Mouse (Mus musculus) CH12F3 (cell line): ENCODE measurements around the gene Tldc2.

Experiments
- in situ Hi-C: fragments of 300-500 bp; cut with MboI; formaldehyde crosslinking; loops from 2 replicates; pipeline ENCODE4 v1.14.3; 2020; ENCODE audit warnings: low sequenced_read_pairs

Gene Tldc2

GRCm38 (mm10) chr2:157077641-157078058 is 9.2 kb upstream of the Tldc2 start:
- in situ Hi-C loops: no loop called here

DNA sequence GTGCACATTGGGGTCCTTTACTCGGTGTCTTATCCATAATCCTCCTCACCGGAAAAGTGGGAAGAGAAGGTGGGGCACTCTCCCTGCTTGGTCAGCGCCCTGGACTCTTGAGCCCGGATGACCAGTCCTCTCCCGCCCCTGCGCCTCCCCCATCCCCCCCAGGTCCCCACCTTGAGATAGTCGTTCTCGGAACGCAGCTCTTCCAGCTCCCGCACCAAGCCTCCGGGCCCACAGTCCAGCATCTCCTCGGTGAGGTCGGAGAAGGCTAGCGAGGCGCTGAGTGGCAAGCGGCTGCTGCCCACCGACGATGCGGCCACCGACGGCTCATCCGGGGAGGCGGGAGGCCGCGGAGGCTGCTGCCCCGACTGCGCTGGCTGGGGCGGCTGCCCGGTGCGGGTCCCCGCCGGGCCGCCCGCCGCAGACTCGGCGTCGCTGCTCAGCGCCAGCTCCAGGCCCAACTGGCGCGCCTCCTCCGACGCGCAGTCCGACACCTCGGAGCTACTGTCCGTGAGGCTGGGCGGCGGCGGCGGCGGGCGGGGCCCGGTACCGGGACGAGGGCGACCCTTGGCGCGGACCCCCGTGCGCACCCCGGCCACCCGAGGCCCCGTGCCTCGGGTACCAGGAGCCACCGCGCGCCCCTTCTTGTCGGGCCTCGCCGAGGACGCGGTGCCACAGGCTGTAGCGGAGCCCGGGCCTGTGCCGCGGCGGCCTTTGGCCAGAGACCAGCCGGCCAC is 8.6 kb upstream of the Tldc2 start:
- in situ Hi-C loops: no loop called here

DNA sequence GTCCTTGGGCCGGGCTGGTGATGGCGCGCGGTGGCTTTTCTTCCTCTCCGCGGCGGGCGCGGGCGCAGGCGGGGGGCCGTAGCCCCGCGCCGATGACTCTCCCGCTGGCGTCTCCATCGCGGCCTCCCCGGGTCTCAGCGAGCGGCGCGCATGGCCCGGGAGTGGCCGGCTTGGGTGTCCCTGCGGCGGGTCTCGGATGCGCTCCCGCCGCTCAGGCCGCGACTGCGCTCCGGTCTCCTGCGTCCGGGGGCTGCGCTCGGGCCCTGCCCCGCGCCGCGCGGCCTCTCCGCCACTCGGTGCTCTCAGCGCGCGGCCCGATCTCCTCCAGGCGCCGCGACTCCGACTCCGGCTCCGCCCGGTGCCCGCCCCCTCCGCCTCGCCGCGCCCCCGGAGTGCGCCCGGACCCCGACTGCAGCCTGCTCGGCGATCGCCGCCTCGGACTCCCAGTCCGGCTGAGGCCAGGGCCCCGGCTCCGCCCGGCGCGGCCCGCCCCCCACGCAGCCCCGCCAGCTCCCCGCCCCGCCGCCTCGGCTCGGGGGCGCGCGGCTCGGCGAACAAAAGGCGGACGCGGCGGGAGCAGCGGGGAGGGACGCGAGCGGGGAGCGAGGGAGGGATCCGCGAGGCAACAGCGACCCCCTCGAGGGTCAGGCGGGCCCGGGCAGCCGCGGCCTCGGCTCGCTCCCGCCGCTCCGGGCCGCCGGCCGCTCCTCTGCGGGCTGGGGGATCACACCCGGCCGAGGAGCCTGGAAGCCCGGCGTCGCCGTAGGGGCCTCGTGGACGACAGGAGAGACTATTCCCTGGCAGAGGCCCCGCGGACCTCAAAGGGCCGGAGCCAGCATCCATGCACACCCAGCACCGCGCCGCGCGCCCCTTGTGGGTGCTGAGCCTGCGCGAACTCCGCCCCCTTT is 7.8 kb upstream of the Tldc2 start, which contains the start of gene Soga1:
Soga1 (minus strand) TSS at position 462 of the 908 bp plus-strand sequence.
- in situ Hi-C loops: no loop called here

- in situ Hi-C loops: loop anchor here (10.0 kb wide), 1 partner anchor 205 kb away; no protein-coding TSS in a partner anchor
Measured at GRCm38 (mm10) chr2:157079701-157080180, 7.1 kb upstream of the Tldc2 start.

DNA sequence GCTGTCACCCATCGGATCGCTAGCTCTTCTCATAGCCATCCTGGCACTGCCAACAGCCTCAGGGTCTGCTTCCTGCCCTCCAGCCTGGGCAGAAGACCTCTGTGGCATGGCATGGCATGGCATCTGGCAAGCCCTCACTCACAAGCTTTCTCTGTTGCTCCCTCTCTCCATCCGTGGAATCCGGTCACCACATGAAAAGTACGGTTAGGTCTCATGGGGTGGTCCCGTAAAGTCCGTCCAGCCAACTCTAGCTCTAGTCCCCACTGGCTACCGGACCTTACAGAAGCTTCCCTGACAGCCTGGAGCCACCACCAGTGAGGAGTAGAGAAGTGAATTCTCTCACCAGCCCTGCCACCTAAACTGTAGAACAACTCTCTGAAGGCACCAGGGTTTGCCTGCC is 5.5 kb upstream of the Tldc2 start:
- in situ Hi-C loops: loop anchor here (10.0 kb wide), 1 partner anchor 207 kb away; no protein-coding TSS in a partner anchor

DNA sequence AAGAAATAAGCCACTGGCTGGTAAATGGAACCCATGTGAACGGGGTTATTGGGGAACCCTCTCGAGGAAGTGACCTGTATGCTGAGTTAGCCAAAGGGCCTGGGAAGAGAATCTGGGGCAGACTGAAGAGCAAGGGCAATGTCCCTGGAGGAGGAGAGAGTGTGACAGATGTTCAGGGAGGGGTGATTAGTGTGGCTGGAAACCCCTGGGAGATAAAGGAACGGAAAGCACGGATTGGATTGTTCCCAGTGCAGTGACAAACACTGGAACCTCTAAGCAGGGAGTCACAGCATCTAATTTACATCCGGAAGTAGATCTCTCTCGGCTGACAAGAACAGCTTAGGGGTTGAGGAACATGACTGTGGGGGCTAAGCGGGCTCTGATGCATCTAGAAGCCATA is 4.9 kb upstream of the Tldc2 start:
- in situ Hi-C loops: loop anchor here (10.0 kb wide), 1 partner anchor 207 kb away; no protein-coding TSS in a partner anchor

- in situ Hi-C loops: loop anchor here (10.0 kb wide), 1 partner anchor 210 kb away; no protein-coding TSS in a partner anchor
Measured at GRCm38 (mm10) chr2:157084831-157085585, 1.8 kb upstream of the Tldc2 start.

DNA sequence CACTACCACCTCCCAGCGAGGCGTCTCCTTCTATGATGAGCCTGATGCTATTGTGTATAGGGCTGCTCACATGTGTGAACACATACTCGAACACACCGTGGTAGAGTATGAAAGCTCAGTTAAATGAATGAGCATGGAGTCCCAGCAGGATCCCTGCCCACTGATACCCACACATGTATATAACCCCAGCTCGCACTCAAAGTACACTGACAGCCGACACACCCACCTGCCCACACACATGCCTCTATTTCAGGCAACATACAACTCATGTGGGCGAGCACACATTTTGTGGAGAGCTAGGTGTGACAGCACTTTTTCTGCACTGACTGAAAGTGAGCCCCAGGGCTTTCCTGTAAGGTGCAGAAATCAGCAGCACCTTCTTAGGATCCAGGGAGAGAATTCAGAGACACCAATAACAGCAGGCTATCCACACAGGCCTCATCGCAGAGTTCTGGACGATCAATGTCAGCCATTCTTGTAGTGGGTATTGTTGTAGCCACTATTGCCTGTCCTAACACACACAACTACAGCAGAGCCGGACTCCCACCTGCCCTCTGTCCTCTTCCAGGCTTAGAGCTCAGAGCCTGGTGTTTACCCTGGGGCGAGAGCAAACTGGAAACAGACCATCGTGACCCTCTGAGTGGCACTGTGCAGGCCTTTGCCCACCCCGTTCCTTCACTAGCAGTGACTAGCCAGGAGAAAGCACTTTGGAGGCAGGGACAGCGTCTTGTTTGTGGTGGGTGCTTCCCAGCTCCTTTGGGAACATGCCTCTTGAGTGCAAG is 872 bp downstream of the Tldc2 start:
- in situ Hi-C loops: loop anchor here (10.0 kb wide), 1 partner anchor 213 kb away; no protein-coding TSS in a partner anchor

GRCm38 (mm10) chr2:157092024-157092423 is 5.2 kb downstream of the Tldc2 start:
- in situ Hi-C loops: no loop called here

DNA sequence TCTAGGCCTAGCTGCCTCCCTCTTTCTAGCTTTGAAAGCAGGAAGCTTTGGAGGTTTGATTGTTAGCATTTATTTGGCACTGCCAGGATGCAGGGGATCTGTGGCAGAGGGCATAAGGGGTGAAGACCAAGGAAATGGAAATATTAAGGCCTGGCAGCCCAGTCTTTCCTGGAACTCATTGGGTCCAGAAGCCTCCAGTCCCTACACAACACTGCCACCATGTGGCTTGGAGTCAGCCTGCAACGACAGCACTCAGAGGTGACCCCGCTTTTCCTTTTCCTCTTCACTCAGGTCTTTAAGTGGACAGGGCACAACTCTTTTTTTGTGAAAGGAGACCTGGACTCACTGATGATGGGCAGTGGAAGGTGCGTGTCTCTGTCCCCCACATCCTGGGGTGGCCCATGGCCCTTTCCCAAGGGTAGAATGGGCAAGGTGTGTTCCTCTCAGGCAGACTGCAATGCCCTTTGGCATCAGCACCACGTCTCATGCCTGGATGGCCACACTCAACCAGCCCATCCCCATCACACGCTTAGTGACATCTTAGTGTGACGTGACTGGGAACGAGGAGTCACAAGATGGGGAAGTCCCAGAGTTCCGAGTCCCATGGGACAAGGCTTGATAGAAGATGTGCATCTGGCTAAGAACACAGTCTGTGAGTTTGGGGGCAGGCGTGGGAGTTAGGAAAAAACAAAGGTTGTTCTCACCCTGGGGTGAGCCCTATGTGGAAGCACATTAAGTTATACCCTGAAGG is 8.3 kb downstream of the Tldc2 start:
- in situ Hi-C loops: no loop called here

GRCm38 (mm10) chr2:157099532-157100318 is 12.9 kb downstream of the Tldc2 start:
- in situ Hi-C loops: no loop called here

- in situ Hi-C loops: no loop called here
Measured at GRCm38 (mm10) chr2:157100319-157100605, 13.4 kb downstream of the Tldc2 start.

- in situ Hi-C loops: no loop called here
Measured at GRCm38 (mm10) chr2:157101650-157102049, 14.8 kb downstream of the Tldc2 start.

GRCm38 (mm10) chr2:157102256-157102655 is 15.4 kb downstream of the Tldc2 start:
- in situ Hi-C loops: no loop called here

DNA sequence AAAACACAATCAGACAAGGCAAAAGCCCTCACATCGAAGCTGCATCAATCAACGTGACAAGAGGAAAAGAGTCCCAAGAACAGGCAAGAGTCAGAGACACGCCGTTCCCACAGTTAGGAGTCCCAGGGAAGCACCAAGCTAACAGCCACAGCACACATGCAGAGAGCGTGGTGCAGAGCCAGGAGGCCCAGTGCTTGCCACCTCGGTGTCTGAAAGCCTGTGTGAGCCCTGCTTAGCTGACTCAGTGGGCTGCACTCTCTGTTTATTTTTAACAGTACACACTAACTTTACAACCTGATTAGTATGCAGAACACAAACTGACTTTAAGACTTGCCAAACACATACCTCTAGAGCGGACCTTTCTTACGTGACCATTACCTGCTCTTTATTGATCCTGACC is 17.6 kb downstream of the Tldc2 start:
- in situ Hi-C loops: no loop called here

DNA sequence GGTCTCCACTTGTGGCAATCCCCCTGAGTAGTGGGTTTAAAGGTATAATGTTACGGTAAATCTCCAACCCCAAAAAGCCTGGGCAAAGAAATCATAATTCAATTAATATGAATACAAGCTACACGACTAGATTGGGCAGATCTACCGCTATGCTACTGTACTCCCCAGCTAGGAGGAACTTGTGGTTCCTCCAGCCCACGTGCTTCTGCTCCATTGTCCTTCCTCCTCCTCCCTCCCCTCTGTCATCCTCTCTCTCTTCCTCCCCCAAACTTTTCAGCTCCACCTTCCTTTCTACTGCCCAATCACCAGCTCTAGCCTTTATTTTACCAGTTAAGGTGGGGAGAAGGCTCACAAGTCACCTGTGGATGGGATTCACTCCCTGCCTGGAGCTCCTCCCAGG is 21.4 kb downstream of the Tldc2 start:
- in situ Hi-C loops: no loop called here

DNA sequence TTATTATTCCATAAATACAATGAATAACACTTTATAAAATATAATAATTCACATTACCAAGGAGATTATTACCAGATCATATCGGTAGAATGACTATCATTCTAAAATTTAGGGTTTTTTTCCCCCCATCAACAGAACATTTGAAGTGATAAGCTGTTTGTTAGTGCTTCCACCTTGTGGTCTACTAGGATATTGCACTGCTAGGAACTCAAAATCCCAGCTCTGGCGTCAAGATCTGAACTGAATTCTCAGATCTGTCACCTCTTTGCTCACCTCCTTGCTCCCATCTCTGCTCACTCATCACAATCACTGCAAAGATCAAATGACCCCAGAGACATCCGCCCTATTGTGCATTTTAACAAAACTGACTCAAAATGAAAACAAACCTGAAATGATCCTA is 30.1 kb downstream of the Tldc2 start:
- in situ Hi-C loops: no loop called here

- in situ Hi-C loops: no loop called here
Measured at GRCm38 (mm10) chr2:157118556-157118955, 31.7 kb downstream of the Tldc2 start.

- in situ Hi-C loops: no loop called here
Measured at GRCm38 (mm10) chr2:157119075-157119474, 32.2 kb downstream of the Tldc2 start.
